Mouse (Mus musculus) cerebellum, adult 8-10 months (tissue): ENCODE results near the gene Degs1.
A peak's percentile ranks its signal among the peaks of the same experiment; 100 is the strongest.

Experiments
- DNase-seq: peaks from one replicate; pipeline ENCODE4 v3.0.0; 2022

The Degs1 gene

DNA sequence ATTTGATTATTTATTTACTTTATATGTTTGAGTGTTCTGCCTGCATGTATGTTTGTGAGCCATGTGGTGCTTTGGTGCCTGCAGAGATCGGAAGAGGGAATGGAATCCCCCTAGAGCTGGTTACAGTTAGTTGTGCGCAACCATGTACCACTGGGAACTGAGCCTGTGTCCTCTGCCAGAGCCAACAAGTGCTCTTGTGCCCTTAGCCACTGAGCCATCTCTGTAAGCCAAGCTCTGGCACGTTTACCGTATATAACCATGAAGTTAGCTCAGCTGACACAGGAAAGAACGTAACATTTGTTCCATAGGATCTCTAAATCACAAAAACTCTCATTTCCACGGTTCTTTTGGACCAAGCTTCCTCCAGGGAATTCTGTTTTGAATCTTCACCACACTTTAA lies 2.6 kb downstream of the Degs1 start:
- DNase-seq: no peak

DNA sequence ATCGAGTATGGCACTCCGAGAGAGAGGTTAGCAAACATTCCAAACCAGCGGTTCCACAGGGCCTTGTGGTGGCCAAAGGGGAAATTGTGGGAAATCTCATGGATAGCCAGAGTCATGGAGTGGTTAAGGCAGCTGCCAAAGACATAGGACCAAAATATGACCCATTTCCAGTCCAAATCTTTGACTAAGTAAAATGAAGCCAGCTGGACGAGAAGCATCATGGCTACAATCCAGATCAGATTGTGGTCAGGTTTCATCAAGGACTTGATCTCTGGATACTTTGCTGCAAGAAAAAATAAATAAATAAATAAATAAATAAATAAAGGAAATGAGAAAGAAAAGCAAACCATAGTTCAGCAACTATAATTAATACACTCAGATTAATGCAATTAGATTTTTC lies 3.2 kb downstream of the Degs1 start:
- no peak for DNase-seq

DNA sequence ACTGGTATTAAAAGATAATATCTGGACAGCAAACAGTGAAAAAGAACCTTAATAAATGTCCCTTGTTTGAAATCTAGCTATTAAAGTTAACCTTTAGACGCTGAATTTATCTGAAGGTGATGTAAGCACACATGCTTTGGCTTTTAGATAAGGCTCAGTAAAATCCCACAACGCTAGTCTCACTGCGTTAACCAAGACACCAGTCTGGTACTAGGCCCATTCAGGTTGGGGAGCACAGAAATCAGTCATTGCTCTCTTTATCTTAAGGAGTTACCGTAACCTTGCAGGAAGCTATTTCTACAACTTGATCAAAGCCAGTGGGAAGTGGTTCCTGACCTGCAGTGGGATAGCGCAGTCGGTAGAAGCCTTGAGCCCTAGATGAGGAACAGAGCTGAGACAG lies 7.5 kb downstream of the Degs1 start:
- no peak for DNase-seq

DNA sequence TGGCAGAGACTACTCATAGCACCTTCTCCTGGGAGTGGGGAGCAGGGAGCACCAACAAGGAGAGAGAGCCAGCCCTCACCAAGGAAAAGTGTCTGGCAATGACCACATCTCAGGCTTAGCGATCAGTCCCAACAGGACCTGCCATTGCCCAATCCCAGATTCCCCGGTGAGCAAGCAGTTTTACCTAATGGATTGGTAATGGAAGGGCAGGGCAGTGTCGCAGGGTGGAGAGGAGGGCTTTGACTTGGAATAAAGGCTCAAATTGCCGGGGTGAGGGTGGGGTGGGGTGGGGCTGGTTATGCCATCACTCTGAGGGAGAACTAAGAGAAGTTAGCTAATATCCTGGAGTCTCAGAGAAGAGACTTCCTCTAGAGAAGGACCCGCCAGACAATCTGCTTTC lies 11.0 kb downstream of the Degs1 start:
- no peak for DNase-seq

DNA sequence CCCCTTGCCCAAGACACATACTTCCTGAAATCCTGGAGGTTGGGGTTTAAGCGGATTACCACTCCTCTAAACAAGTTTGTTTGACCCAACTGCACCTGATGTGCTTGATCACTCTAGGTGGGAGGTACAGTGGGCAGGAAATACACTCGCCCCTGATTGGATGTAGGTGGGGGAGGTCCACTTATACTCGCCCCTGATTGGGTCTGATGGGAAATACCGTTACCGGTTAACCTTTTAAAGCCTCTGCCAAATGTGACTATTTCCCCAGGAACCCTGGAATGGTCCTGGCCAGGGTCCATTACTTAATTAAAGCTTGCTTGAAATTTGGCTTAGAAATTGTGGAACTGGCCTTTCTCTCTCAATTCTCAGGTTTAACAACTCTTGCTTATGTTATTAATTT lies 11.5 kb downstream of the Degs1 start:
- no peak for DNase-seq

DNA sequence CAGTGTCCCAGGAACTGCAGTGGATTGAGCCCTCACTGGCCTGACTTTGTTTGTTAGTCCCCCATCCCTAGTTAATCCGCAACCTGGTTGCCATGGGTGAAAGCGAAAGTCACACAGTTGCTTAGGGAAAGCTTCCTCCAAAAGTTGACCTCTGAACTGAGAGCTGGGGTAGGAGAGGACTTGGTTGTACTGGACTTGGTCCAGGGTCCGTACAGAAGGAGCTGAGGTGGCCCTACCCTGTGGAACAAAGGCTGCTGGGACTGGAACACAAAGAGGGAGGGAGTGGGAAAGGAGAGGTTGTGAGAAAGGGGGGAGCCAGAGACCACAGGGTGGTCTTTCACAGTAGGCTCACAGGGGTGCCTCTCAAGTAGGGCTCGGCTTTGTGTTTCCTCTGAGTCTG lies 14.3 kb downstream of the Degs1 start:
- no peak for DNase-seq

DNA sequence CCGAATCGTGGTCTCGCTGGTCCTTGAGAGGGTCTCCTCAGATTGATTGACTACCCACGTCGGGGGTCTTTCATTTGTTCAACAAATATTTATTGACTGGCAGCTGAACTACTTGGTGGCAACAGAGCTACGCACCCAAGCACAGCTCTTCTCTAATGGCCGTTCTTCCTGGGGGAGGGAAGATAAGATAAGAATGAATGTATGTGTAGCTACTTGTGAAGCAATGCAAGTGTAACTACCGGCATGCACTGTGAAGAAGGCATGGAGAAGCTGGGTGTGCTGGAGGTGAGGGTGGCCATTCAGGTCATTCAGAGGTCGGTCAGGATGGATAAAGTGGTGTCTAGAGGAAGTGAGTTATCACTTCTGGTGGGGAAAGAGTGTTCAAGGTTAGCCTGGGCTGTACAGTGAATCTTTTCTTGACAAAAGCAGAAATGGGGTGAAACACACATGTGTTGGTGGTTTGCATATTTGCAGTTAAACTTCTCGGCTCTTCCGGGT lies 16.5 kb downstream of the Degs1 start:
- no peak for DNase-seq

DNA sequence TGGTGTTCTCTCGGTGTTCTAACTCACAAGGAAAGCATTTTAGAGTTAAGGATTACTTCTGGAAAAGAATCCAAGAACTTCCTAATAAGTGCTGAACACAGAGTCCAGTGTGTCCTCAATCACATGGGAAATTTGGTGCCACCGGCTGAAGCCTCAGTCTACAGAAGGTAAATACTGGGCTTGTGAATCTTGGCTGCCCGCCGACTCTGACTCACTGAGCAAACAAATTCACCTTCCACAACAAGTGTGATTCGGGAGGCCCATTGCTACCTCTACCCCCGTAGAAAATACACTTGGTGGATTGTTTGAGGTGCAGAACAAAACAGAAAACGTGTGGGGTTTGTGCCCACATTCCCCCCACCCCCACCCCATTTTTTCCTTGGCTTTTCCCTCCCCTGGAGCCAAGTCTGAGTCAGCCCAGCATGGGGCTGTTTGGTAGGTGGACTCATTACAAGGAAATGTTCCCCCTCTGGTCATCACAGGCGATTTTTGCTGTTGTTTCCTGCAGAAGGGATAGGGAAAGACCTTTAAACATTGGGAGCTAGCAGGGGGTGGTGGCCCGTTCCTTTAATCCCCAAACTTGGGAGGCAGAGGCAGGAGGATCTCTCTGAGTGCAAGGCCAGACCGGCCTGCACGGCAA lies 26.4 kb downstream of the Degs1 start:
- DNase-seq: no peak

DNA sequence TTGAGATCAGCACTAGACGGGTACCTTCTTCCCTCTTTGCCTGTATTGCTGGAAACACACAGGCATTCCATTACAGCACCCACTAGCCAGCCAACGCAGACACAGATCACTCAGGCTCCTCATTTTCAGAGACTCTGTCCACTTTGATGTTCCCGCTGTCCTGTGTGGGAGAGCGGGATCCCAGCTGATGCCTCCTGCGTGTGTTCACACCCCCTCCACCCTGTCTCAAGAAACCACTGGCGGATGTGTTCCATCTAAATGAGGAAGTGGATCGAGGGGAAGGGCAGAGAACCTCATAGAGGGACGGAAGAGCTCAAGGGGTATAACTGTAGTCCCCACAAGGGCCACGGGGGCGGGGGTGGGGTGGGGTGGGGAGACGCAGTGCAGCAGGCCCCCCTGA lies 27.6 kb downstream of the Degs1 start:
- DNase-seq: no peak

DNA sequence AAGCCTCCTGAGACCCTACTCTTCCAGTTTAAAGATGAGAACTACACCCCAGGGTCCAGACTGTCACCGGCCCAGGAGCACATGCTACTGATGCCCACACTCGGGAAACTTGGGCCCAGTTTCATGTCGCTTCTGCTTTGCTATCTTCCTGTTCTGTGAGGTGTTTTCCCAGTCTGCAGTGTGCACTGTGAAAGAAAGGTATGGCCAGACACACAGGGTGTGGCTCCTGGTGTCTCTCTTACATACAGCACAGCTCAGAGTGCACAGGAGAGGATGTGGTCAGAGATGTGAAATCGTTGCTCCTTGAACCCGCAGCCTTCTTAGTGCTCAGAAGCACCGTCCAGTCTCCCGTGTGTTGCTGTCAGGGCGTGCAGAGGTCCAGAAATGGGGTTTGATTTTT lies 28.0 kb downstream of the Degs1 start:
- no peak for DNase-seq

DNA sequence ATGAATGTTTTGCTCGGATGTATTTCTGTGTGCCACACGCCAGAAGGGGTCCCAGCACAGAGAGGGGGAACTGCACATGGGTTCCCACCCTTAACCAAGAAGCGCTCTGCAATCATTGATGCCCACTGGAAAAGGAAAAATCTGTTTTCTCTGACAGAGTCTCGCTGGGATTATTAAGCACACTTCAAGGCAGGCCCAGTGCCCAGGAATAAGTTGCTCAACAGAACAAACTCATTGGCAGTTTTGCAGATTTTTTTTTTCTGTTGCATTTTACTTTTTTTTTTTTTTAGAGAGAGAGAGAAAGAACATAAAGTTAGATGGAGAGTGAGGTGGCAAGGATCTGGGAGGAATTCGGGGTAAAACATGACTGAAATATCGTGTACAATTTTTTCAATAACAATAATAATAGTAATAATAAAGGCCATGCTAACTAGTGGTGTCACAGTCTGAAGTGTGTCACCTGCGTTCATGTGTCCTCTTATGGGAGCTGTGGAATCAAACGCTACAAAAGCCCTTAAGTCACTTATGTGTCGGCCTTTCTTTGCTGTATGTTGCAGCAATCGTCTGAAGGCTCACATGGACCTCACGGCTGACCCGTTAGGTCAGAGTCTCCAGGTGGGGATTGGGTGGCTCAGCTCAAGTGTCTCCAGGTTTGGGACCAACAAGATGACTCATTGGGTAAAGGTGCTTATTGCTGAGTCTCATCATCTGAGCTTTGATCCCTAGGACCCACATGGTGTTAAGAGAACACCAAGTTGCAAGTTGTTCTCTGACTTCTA lies 28.7 kb downstream of the Degs1 start:
- no peak for DNase-seq

DNA sequence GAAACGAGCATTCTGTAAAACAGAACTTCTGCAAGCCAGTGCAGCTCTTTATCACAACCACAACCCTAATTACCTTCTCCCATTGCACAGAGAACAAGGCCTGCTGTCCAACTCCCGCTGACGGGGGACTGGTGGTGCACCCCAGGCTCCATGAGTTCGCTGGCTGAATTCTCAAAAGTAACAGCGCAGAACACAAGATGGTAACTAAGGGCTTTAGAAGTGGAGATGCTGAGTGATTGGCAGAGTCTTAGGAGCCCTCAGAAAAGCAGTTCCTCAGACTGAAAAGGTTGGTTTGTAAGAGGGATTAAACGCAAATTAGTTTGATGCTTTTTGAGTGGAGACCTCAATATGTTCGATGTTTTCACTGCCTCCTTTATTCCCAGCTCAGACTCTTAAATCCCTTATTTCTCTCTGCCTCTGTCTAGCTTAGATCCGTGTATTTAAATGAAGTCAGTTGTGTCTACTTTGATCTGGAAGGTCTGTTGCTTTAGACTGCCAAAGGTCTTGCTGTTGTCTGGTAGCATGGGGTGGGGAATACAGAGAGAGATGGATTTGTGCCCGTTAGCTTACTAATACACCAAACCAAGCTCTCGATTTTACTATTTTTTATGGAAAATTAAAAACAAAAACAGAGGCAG lies 30.0 kb downstream of the Degs1 start:
- no peak for DNase-seq

DNA sequence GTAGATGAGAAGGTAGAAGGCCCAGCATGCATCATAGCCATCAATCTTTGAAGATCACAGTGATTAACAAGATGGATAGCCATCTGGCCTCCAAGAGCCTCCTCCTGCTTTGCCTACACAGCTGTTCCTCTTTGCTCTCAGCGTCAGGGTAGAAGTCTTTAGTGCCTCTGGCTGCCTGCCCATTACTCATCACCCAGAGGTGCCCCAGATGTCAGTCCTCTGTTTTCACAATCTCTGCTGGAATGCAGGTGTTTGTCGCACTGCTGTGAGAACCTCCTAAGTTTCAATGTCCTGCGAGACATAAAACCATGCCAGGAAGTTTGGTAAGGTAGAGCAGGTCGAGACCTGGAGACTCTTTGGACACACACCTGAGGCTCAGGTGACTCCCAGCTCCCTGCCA lies 31.9 kb downstream of the Degs1 start:
- DNase-seq: no peak

DNA sequence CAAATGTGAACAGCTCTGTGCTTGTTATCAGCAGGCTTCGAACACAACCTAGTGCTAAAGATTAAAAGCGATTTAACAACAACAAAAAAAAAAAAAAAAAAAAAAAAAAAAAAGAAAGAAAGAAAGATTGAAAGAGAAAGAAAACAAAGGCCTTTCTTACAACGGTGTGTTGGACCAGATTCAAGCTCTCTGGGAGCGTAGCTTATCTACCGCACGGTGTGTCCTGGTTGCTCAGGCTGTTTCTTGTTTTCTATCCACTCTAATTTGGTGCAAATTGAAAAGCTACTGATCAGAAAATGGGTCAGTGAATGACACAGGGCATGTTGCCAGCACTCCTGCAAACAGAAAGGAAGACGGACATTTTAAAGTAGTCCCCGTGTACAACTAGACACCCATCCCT lies 33.3 kb downstream of the Degs1 start:
- no peak for DNase-seq

DNA sequence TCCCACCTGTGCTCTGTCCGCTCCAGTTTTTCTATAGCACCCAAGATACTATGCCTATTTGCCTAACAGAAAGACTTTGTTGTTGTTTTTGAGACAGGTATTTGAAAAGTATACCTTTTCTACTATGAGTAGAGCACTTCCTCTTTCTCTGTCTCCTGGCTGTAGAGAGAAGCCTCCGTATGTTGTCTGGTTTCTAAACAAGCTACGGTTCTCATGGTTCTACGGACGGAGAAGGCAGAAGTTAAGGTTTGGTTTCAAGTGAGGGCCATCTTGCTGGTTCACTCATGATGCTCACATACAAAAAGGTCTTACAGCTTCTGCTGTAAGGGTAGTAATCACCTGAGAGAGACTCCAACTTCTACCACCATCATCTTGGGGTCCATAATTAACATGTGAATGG lies 37.6 kb downstream of the Degs1 start:
- DNase-seq: no peak

DNA sequence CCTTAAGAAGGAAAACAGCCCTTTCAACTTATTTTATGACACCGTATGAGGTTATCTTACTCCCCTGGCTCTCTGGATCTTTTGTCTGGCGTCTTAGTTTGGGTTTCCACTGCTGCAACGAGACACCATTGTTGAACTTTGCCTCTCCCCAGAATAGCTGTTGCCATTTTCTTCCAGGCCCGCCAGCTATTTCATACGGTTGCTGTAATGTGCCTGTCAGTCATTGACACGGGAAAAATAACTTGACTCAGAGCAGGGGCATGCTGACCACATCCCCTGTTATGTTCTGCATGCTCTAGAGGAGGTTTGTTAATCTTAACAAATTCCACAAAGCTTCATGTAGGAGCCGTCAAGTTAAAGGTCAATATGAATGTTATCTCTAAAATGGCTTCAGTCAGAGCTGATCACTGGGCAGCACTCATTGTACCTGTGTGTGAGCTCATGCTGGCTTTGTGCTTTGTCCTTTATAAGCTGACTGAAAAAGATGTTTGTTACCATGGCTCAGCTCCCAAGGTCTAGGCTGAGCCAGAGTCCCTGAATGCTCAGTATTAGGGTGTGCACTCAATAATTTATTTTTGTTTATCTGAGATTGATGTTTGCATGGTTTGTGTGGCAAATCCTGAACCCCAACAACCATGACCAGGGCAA lies 44.4 kb downstream of the Degs1 start:
- DNase-seq: no peak

DNA sequence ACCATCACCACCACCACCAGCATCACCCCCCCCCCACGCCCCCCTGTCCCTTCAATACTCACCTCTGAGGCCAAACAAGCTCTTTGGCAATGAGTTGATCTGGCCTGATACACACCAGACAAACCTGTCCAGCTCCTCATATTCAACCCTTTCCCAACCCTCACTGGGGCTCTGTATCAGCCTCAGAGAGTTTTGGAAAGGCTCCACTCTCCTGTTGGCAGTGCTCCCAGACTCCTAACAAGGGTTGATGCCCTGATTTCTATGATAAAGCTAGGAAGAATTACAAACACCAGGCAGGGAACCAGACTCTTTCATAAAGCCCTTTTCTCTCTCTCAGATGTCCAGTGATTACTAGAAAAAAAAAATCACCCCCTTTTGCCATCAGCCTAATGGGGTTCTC lies 45.2 kb downstream of the Degs1 start:
- peak; percentile 5 for DNase-seq

DNA sequence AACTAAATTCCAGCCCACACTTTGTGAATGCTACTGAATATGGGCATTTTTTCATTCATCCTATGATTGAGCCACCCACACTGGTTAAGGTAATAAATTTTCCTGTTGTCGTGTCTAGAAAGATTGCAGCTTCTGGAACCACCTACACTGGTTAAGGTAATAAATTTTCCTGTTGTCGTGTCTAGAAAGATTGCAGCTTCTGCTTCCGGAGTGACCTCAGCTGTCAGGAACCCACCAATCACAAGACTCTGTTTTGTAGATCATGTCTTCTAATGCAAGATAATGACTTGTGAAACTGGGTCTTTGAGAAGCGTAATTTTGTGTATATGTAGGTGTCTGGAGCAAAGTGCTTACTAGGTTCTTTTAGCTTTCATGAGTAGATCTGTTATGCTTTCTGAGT lies 47.4 kb downstream of the Degs1 start:
- no peak for DNase-seq

DNA sequence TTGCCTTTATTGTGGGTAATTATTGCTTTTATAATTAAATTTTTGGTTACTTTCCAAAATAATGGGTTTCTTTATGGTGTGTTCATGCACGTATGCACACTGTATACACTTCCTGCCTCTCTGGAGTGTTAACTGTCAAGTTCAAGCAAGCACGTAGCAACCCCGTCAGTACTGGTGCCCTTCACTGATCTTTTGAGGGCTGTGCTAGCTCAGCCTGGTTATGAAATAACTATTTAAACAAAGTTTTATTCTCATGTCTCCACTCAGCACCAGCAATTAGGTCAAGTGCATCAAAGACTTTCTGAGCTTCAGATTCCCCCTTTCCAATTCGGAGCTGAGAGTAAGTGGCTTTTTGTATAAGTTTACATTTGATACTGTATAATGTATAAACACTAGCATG lies 53.2 kb downstream of the Degs1 start:
- no peak for DNase-seq

DNA sequence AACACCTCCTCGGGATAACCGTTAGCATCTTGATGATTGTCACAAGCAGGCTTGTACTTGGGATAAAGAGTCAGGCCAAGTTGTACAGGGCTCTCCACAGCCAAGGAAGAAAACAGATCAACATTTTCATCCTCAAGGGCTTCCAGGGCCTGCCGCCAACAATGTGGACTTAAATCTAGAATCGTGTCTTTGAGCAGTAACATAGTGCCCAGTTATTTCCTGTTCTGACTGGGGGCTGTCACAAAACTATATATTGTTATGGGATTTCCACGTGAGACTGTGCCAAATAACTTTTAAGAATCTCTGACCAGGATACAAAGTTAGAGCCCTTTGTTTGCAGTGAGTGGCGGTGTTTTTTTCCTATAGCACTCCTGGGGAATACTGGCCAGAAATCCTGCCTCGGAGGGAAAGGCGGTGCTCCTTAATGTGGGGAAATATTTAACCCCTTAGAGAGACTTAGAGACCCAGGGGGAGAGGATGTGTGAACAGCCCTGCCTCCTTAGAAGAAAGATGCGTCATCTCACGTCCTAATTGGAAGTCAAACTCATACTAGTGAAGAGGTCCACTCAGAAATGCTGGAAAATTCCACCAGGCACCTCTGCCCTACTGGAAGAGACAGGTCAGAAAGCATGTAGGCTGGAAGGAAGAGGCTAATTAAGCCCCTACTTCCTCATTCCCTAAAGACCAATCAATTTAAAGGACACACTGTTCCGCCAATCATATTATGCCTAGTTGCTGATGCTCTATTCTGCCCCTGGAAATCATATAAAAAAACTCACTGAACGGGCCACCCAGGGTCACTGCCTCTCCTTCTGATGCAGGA lies 55.3 kb downstream of the Degs1 start:
- DNase-seq: no peak

DNA sequence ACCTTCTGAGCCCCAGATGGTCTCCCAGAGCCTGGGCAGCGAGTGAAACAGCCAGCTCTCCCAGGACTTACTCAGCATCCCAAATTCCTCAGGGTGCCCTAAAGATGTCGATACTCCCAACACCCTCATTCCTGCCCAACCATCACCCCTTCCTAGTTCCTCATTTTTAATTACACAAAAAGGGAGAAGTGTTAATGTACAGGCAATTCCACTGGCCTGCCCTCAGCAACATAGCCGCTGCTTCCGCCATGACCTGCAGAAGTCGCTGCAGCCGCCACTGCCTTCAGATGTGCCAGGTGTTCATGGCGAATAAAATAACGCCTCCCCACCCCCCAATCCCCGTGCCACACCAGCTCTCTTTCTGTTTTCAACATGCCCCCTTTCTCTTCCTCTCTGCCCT lies 56.3 kb downstream of the Degs1 start:
- DNase-seq: no peak
